Mouse (Mus musculus) c-Kit-positive CD71-positive TER-119-positive erythroid progenitor cells, embryonic 14.5 days (primary cell): ENCODE data around the gene Prr14.

Source experiments
- DNase-seq: peaks from one replicate; pipeline ENCODE4 v3.0.0-alpha.2; 2013; ENCODE audit warnings: low spot score

The Prr14 gene

DNA sequence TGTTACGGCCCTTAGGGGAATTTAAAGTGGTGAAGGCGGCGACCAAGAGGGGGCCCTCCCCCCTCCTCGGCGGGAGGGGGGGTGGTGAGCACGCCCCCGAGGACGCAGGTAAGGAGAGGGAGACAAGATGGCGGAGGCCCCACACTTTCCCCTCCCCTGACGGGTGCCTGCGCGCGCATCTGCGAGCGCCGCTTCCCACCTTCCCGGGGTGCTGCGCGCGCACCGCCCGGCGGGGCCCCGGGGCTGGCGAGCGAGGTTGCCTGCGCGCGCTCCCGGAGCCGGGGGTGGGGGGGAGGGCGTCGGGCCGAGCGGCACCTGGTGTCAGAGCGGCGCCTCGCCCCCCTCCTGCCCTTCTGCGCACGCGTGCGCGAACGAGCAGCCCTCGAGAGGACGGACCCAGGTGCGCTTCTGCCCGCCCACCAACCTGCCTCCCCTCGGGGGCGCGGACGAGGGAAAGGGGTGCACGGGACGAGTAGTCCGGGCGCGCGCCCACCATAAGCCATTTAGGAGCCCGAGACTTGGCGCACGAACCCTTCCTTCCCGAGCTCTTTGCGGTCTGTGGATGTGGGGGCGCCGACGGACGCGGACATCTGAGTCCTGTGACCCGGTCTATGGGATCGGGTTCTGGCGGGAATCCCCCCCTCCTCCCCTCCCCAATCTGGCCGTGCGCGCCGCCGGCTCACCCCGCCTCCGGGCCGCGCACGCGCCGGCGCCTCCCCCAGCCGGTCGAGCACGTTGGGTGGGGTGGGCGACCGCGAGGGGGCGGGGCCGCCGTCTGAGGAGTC lies 53.0 kb downstream of the Prr14 start:
- peak; percentile 91 for DNase-seq

GRCm38 (mm10) chr7:127513016-127513390 lies 53.6 kb downstream of the Prr14 start:
- DNase-seq = no peak

- DNase-seq = no peak
Observed at GRCm38 (mm10) chr7:127513781-127514180, 54.4 kb downstream of the Prr14 start.

DNA sequence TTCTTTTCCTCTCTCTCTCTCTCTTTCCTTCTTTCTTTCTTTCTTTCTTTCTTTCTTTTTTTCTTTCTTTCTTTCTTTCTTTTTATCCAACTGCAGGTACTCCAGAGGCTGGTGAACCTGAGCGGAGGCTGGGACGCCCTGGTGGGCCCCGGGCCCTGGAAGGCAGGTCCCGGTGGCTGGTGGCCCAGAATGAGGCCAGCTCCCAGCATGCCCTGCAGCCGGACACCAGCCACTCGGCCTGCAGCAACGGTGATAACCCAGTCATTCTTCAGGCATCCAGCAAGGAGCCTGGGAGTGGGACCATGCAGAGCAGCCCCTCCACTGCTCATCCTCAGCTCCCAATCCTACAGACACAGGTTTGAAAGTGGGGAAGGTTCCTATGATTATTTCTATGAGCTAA lies 56.4 kb downstream of the Prr14 start:
- DNase-seq = no peak

GRCm38 (mm10) chr7:127516344-127516743 lies 56.9 kb downstream of the Prr14 start:
- DNase-seq = no peak

- no peak for DNase-seq
Observed at GRCm38 (mm10) chr7:127519284-127519683, 59.9 kb downstream of the Prr14 start, which contains the start of gene Gm42715. TSS of gene Gm42715 (plus strand) at chr7:127519584.
